Mouse (Mus musculus) cortical plate, adult 2 months (tissue): ENCODE results near the gene E130308A19Rik. TPM values are rescaled to one million over a fixed set of nuclear protein-coding genes. Genes with fewer than 3 reads are reported as not detected.

Experiments
- H3K27ac ChIP-seq: fragments of 200-500 bp; 2 replicates; pipeline ENCODE4 v1.5.1; 2012; ENCODE audit warnings: low read length, control low read depth, inconsistent platforms; ENCODE audit not compliant: insufficient read depth
- H3K4me1 ChIP-seq: fragments of 200-500 bp; 2 replicates; pipeline ENCODE4 v1.6.1; 2011; ENCODE audit warnings: low read length; ENCODE audit not compliant: control insufficient read depth, insufficient read depth
- H3K4me3 ChIP-seq: fragments of 200-500 bp; 2 replicates; pipeline ENCODE4 v1.5.1; 2011; ENCODE audit warnings: mild to moderate bottlenecking, low read length, control low read depth; ENCODE audit not compliant: insufficient read depth
- CTCF ChIP-seq: fragments of 200-500 bp; IDR thresholded peaks from 2 replicates; pipeline ENCODE4 v1.5.1; 2011; ENCODE audit warnings: mild to moderate bottlenecking, control low read depth, low read length; ENCODE audit not compliant: insufficient read depth; ENCODE audit errors: extremely low read depth
- POLR2A ChIP-seq: fragments of 200-500 bp; IDR thresholded peaks from 2 replicates; pipeline ENCODE4 v1.6.1; 2011; ENCODE audit warnings: mild to moderate bottlenecking, low read length, control low read depth; ENCODE audit not compliant: insufficient read depth; ENCODE audit errors: extremely low read depth
- polyA plus RNA-seq: library from polyadenylated mRNA; depleted of rRNA; stranded (reverse); fragments of >200 nt; gene quantifications from 2 replicates; pipeline ENCODE4 v1.2.3, GENCODE M21; 2012

Gene E130308A19Rik
- polyA plus RNA-seq, 1 experiment: 7.3 TPM

DNA sequence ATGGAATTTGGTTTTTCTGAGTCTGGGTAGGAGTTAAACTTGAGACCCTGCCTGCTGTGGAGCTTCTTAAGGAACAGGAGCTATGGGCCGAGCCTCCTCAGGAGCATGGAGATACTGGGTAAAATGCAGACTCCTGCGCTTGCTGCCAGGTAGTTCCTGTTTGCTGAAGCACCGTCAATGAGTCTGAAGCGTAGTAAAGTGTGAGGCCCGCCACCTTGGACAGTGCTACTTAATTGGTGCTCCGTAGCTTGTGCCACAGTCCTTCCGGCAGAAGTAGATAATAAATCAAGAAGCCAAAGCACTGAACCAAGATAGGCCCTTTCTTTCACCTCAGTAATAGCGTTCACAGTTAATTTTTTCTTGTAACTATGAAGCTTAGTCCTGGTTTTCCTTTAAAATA, 92.5 kb downstream of the E130308A19Rik start:
- Histone ChIP-seq H3K4me1 (no peaks in the 10 kb centered on the region), H3K27ac (no peak overlapping the region), H3K4me3 (no peak overlapping the region)
- TF ChIP-seq POLR2A: no peak
- TF ChIP-seq CTCF: no peak

DNA sequence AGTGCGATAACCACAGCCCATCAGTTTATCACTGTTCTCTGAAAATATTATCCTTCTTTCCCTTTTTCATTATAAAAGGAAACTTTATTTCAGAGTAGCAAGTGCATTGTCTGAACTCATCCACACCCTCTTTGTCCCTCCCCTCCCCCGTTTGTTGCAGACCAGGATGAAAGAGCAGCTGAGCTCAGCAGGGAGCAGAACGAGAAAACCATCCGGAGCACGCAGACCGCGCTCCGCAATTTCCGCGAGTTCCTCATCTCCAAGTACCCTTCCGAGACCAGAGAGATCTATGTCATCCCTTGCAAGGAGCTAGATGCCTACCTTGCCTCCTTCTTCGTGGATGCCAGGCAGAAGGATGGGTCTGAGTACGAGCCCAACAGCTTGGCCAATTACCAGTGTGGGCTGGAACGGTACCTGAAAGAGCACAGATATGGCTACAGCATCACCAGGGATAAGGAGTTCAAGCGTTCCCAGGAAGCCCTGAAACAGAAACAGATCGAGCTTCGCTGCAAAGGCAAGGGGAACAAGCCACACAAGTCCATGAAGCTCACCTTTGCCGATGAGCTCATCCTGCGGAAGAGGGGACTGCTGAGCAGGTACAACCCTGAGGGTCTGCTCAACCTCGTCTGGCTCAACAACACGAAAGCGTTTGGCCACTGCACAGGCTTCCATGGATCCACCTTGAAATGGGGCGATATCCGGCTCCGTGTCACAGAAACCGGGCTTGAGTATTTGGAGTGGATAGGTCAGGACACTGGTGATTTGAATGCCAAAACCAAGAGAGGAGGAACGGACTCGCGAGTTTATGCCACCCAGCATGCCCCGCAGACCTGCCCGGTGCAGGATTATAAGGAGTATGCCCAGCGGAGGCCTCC, 93.7 kb downstream of the E130308A19Rik start:
- no peak overlapping the region for H3K4me3 ChIP-seq

GRCm38 (mm10) chr4:59721811-59722210, 95.8 kb downstream of the E130308A19Rik start:
- Histone ChIP-seq H3K4me3 (no peak overlapping the region), H3K27ac (no peak overlapping the region), H3K4me1 (no peaks in the 10 kb centered on the region)
- no peak for TF ChIP-seq POLR2A
- no peak for TF ChIP-seq CTCF

More for the DNA sequence above, 93.7 kb downstream of the E130308A19Rik start:
- no peak overlapping the region for H3K27ac ChIP-seq
- H3K4me1 ChIP-seq: no peaks in the 10 kb centered on the region
- no peak for TF ChIP-seq POLR2A
- no peak for TF ChIP-seq CTCF

DNA sequence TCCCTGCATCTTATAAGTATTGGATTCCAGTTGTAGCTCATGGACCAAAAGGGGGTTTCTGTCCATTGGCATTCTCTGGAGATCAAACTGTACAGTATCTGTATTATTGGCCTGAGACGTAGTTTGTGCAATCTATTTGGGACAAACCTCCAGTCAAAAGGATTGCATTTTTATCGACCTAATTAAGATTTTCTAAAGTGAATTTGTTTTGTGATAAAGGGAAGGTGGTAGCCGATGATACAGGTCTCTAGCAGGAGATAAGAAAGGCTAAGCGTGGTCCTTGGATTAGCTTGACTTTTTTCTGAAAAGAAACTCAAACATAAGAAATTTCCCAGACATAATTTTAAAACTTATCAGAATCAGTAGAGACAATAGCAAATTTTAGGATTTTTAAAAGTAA, 99.6 kb downstream of the E130308A19Rik start:
- Histone ChIP-seq H3K4me1 (no peaks in the 10 kb centered on the region), H3K4me3 (no peak overlapping the region), H3K27ac (no peak overlapping the region)
- no peak for TF ChIP-seq POLR2A
- no peak for TF ChIP-seq CTCF

- no peaks in the 10 kb centered on the region for H3K4me1 ChIP-seq
- H3K4me3 ChIP-seq: no peak overlapping the region
These were observed 100.5 kb downstream of the E130308A19Rik start for GRCm38 (mm10) chr4:59726501-59726900.

GRCm38 (mm10) chr4:59727187-59727877, 101.3 kb downstream of the E130308A19Rik start:
- no peak overlapping the region for H3K4me3 ChIP-seq
- no peak overlapping the region for H3K27ac ChIP-seq
- TF ChIP-seq CTCF (no peak), POLR2A (no peak)
- no peaks in the 10 kb centered on the region for H3K4me1 ChIP-seq

More at GRCm38 (mm10) chr4:59726501-59726900, 100.5 kb downstream of the E130308A19Rik start:
- TF ChIP-seq CTCF (no peak), POLR2A (no peak)
- no peak overlapping the region for H3K27ac ChIP-seq

- Histone ChIP-seq H3K4me1 (no peaks in the 10 kb centered on the region), H3K27ac (no peak overlapping the region), H3K4me3 (no peak overlapping the region)
- TF ChIP-seq CTCF: no peak
These were observed 101.9 kb downstream of the E130308A19Rik start for GRCm38 (mm10) chr4:59727878-59728261.

GRCm38 (mm10) chr4:59728839-59729238, 102.8 kb downstream of the E130308A19Rik start:
- no peak for TF ChIP-seq CTCF
- no peak for TF ChIP-seq POLR2A

DNA sequence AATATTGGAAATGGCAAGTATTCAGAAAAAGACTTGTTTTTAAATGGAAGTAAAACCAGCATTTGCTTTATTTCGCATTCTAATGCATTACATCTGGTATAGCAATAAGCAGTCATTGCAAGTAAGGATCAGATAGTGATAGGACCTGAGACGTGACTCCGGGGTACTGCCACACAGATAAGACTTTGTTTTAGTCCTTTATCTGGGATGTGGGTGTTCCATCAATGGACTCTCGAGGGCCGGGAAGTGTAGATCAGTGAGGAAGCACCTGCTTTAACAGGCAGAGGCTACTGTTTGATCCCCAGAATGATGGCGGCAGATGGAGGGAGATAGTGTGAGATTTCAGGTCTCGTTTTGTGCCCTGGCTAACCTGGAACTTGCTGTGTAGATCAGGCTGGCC, 105.5 kb downstream of the E130308A19Rik start:
- TF ChIP-seq CTCF (no peak), POLR2A (no peak)
- Histone ChIP-seq H3K4me3 (no peak overlapping the region), H3K4me1 (no peaks in the 10 kb centered on the region), H3K27ac (no peak overlapping the region)

More at GRCm38 (mm10) chr4:59728839-59729238, 102.8 kb downstream of the E130308A19Rik start:
- no peaks in the 10 kb centered on the region for H3K4me1 ChIP-seq
- no peak overlapping the region for H3K27ac ChIP-seq
- no peak overlapping the region for H3K4me3 ChIP-seq

DNA sequence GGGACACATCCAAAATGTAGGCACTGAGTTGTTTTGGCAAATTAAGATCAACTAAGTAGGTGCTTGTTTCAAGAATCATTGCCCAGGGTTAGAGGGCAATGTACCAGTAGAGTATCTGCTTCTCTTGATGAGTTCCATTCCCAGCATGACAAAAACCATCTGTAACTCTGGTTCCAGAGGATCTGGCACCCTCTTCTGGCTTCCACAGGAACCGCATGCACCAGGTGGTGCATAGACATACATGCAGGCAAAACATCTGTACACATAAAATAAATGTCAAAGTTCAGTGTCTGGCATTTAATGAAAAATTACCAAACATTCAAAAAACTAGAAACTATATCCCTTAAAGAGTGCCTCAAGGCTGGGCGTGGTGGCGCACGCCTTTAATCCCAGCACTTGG, 113.3 kb downstream of the E130308A19Rik start:
- Histone ChIP-seq H3K4me1 (no peaks in the 10 kb centered on the region), H3K4me3 (no peak overlapping the region), H3K27ac (no peak overlapping the region)
- no peak for TF ChIP-seq CTCF
- no peak for TF ChIP-seq POLR2A

GRCm38 (mm10) chr4:59739882-59740281, 113.9 kb downstream of the E130308A19Rik start:
- no peak overlapping the region for H3K4me3 ChIP-seq
- no peak overlapping the region for H3K27ac ChIP-seq
- TF ChIP-seq POLR2A (no peak), CTCF (no peak)
- H3K4me1 ChIP-seq: no peaks in the 10 kb centered on the region
